Mouse (Mus musculus): ENCODE results near the gene Zfr.

DNA sequence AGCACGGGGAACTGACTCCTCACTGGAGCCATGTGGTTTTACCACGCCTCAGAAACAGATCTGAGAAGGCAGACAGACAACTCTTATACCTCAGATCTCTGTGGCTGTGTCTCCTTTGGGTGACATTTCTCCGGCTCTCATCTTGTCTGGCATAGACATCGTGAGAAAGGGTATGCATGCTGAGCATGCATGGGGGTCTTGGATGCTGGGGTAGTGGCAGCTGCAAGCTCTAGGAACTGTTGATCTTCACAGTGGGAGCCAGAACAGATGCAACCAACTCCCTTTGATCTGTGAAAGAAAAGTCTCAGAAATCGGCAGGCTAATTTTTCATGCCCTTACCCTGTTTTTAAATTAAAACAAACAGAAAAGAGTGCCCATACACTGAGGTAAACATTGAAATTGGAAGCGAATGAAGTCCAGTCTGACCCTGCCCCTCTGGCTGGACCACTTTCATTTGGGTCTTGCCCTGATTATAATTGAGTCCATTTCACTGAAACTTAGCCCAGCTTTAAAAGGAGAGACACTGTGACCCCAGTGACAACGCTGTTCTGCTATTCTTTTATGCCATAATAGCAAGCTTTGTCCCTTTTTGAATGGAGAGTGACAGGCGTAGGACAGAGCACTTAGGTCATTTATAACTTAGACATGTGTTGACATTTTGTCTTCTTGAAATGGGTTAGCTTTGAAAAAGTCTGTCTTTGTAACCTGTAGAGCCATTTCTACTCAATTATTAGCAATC lies 105.1 kb downstream of the Zfr start:
- TF ChIP-seq CTCF (IDR thresholded peaks at IDR 0.05) (no peak), POLR2A (IDR thresholded peaks at IDR 0.05; ENCODE audit: insufficient read depth, low read depth, low read length) (no peak), EP300 (IDR thresholded peaks at IDR 0.05; ENCODE audit: insufficient read depth, low read depth, low read length) (no peak)
